In genomic region chr11:103405814-103406213, GRCm38 (mm10) we compare ENCODE assay signal across 25 mouse cellular contexts. TPM values are rescaled to one million over a fixed set of nuclear protein-coding genes. Genes with fewer than 3 reads are reported as not detected.
DNase-seq lines count a peak whose midpoint lies in the region; ATAC-seq and TF ChIP-seq lines count a peak whose summit lies in the region.
"Had no signal": no experiment of that assay in that cellular context is flagged by ENCODE, and none has a peak within 500 bp of the region (broad histone marks: within the 10 kb centered on the region; RNA-seq: fewer than 3 reads in every experiment).

No protein-coding gene starts in this region.

- no peak for TF ChIP-seq CTCF in ES-Bruce4 (IDR thresholded peaks at IDR 0.05; ENCODE audit: low read depth, low read length)
- TF ChIP-seq CTCF in bone marrow macrophage, adult 2 months (IDR thresholded peaks at IDR 0.05; ENCODE audit: low read depth, low read length), result no peak
- TF ChIP-seq CTCF in lung, postnatal 0 days (IDR thresholded peaks at IDR 0.05), result no peak

- 0 out of 2 replicates have a peak, but pooled peaks cover 4% of the 10 kb centered on the region for H3K9me3 ChIP-seq in ES-Bruce4 (replicated peaks; ENCODE audit: control insufficient read depth, insufficient read depth, low read length, poor library complexity, severe bottlenecking)
- H3K9me3 ChIP-seq in lung, postnatal 0 days (ENCODE audit: low read length), result no peaks in the 10 kb centered on the region
- H3K9me3 ChIP-seq: forebrain, embryonic 10.5 days; forebrain, embryonic 13.5 days; G1E; heart, embryonic 12.5 days; heart, embryonic 15.5 days; hindbrain, embryonic 10.5 days; hindbrain, embryonic 13.5 days; intestine, embryonic 15.5 days had no signal

- H3K27ac ChIP-seq in ES-Bruce4 (ENCODE audit: insufficient read depth, low read length), result peak overlapping the region; percentile 94
- H3K27ac ChIP-seq in bone marrow macrophage, adult 2 months (ENCODE audit: insufficient read depth, low read depth, low read length), result peak overlapping the region; percentile 0; the same call in 1 of the 2 replicates
- no peak overlapping the region for H3K27ac ChIP-seq in lung, postnatal 0 days (ENCODE audit: low read length)
- H3K27ac ChIP-seq: forebrain, embryonic 10.5 days; forebrain, embryonic 13.5 days; gastrocnemius, adult 2 months; heart, embryonic 15.5 days; hindbrain, embryonic 10.5 days; hindbrain, embryonic 13.5 days; intestine, embryonic 15.5 days had no signal

- peak overlapping the region; percentile 40; the same call in 1 of the 2 replicates for H3K9ac ChIP-seq in ES-Bruce4 (ENCODE audit: low read depth, poor library complexity, severe bottlenecking)
- no peak overlapping the region for H3K9ac ChIP-seq in lung, postnatal 0 days (replicated peaks; ENCODE audit: low read depth)
- H3K9ac ChIP-seq: forebrain, embryonic 13.5 days; heart, embryonic 12.5 days; heart, embryonic 15.5 days; hindbrain, embryonic 13.5 days; intestine, embryonic 15.5 days had no signal

- H3K36me3 ChIP-seq in ES-Bruce4 (ENCODE audit: control insufficient read depth, insufficient read depth, low read length, poor library complexity, severe bottlenecking), result peaks cover 31% of the 10 kb centered on the region
- no peaks in the 10 kb centered on the region for H3K36me3 ChIP-seq in lung, postnatal 0 days (ENCODE audit: insufficient read depth, low read length)
- H3K36me3 ChIP-seq: heart, embryonic 15.5 days had no signal

- no peak for DNase-seq in cerebellum, postnatal 4 days (ENCODE audit: low spot score in 2 of 2)
- DNase-seq in lung, postnatal 0 days (ENCODE audit: low spot score), result no peak
- DNase-seq in thymus, postnatal 14 days, result no peak
- no peak for DNase-seq in retina, embryonic 14.5 days (ENCODE audit: low spot score)
- DNase-seq: B cell, adult 2 months; cerebellum, adult 11 months; cerebellum, adult 2 months; cerebellum, postnatal 10 days; cerebellum, postnatal 36 days; gastrocnemius, adult 2 months; heart, postnatal 36 days had no signal

- WGBS in lung, postnatal 0 days, result 50% methylated on average over 1 of the region's 1 CpGs

- TF ChIP-seq EP300 in ES-Bruce4 (IDR thresholded peaks at IDR 0.05; ENCODE audit: insufficient read depth, low read depth, low read length), result no peak
- no peak for TF ChIP-seq EP300 in lung, postnatal 0 days (IDR thresholded peaks at IDR 0.05)

- no peak for TF ChIP-seq POLR2A in ES-Bruce4 (IDR thresholded peaks at IDR 0.05; ENCODE audit: insufficient read depth, low read length)
- TF ChIP-seq POLR2A in bone marrow macrophage, adult 2 months (IDR thresholded peaks at IDR 0.05; ENCODE audit: borderline replicate concordance, low read depth, low read length), result no peak

- H3K4me1 ChIP-seq in ES-Bruce4 (ENCODE audit: control insufficient read depth, insufficient read depth, low read length), result peaks cover 11% of the 10 kb centered on the region
- peaks cover 42% of the 10 kb centered on the region for H3K4me1 ChIP-seq in bone marrow macrophage, adult 2 months (ENCODE audit: control insufficient read depth, insufficient read depth, low read length)
- peaks cover 7% of the 10 kb centered on the region; the same call in 1 of the 2 replicates for H3K4me1 ChIP-seq in lung, postnatal 0 days (ENCODE audit: insufficient read depth, low read depth, low read length)
- H3K4me1 ChIP-seq: heart, embryonic 12.5 days; heart, embryonic 15.5 days; intestine, embryonic 15.5 days had no signal

- H3K27me3 ChIP-seq in ES-Bruce4 (ENCODE audit: control insufficient read depth, insufficient read depth, low read length, poor library complexity, severe bottlenecking), result no peaks in the 10 kb centered on the region
- no peaks in the 10 kb centered on the region for H3K27me3 ChIP-seq in lung, postnatal 0 days (replicated peaks; ENCODE audit: insufficient read depth, low read length)
- H3K27me3 ChIP-seq: CH12.LX; forebrain, embryonic 13.5 days; heart, embryonic 12.5 days; heart, embryonic 15.5 days; hindbrain, embryonic 13.5 days; intestine, embryonic 15.5 days had no signal

- ATAC-seq in megakaryocyte, adult 5-6 weeks (ENCODE audit: poor library complexity, severe bottlenecking), result peak; percentile 77
- no peak for ATAC-seq in lung, postnatal 0 days
- ATAC-seq: forebrain, embryonic 13.5 days; forebrain, embryonic 16.5 days; hindbrain, embryonic 16.5 days had no signal

- H3K4me2 ChIP-seq in lung, postnatal 0 days (replicated peaks; ENCODE audit: low read depth, low read length), result no peak overlapping the region
- H3K4me2 ChIP-seq: forebrain, embryonic 13.5 days; heart, embryonic 12.5 days; heart, embryonic 15.5 days; hindbrain, embryonic 13.5 days; intestine, embryonic 15.5 days had no signal

- no peak overlapping the region for H3K4me3 ChIP-seq in ES-Bruce4 (ENCODE audit: low read depth, low read length)
- H3K4me3 ChIP-seq in bone marrow macrophage, adult 2 months (ENCODE audit: insufficient read depth, low read length), result no peak overlapping the region
- H3K4me3 ChIP-seq in lung, postnatal 0 days (ENCODE audit: low read depth, low read length), result no peak overlapping the region
- H3K4me3 ChIP-seq: forebrain, embryonic 10.5 days; forebrain, embryonic 13.5 days; gastrocnemius, adult 2 months; heart, embryonic 12.5 days; heart, embryonic 15.5 days; hindbrain, embryonic 10.5 days; hindbrain, embryonic 13.5 days; intestine, embryonic 15.5 days had no signal

RNA-seq across cellular contexts. Expression of gene Plekhm1, which starts 6.7 kb away (rescaled TPM):
- polyA plus RNA-seq in ES-Bruce4 (2011; ENCODE audit: insufficient read depth, insufficient read length, low read depth, missing spikeins), result 20.8 and 22.0 TPM in 2 replicates
- polyA plus RNA-seq in bone marrow macrophage, adult 2 months (2012; ENCODE audit: insufficient read depth, insufficient read length, missing spikeins), result 65.5 and 75.0 TPM in 2 replicates
- total RNA-seq in megakaryocyte, adult 5-6 weeks (2015), result 28.4 and 29.4 TPM in 2 replicates
- 8.3 and 12.7 TPM in 2 replicates for total RNA-seq in megakaryocyte, adult 5-6 weeks (2017)
- 8.1 and 9.4 TPM in 2 replicates for polyA plus RNA-seq in lung, postnatal 0 days (2015; fragmentation: Nextera tagmentation; extraction: Ambion mirVana)

RNA-seq across cellular contexts. Expression of gene Arhgap27, which starts 42.3 kb away (rescaled TPM):
- 8.5 and 9.8 TPM in 2 replicates for polyA plus RNA-seq in ES-Bruce4 (2011; ENCODE audit: insufficient read depth, insufficient read length, low read depth, missing spikeins)
- polyA plus RNA-seq in bone marrow macrophage, adult 2 months (2012; ENCODE audit: insufficient read depth, insufficient read length, missing spikeins), result 23.8 and 24.6 TPM in 2 replicates
- total RNA-seq in megakaryocyte, adult 5-6 weeks (2015), result 20.1 and 20.5 TPM in 2 replicates
- 20.1 and 21.9 TPM in 2 replicates for total RNA-seq in megakaryocyte, adult 5-6 weeks (2017)
- 18.5 and 20.0 TPM in 2 replicates for polyA plus RNA-seq in lung, postnatal 0 days (2015; fragmentation: Nextera tagmentation; extraction: Ambion mirVana)
